Mouse (Mus musculus) cerebellum, postnatal 14 days (tissue): ENCODE data around the gene Usp15.
A peak's percentile ranks its signal among the peaks of the same experiment; 100 is the strongest.
"Not testable (repeated sequence)": the region's sequence is repeated elsewhere in the genome, so short reads cannot be mapped to it uniquely, and the experiment has no call there.

Source experiments
- DNase-seq, 2 experiments: peaks; one replicate each; pipeline ENCODE4 v3.0.0; 2021; ENCODE audit warnings: mixed read lengths in 2 of 2

Gene Usp15

DNA sequence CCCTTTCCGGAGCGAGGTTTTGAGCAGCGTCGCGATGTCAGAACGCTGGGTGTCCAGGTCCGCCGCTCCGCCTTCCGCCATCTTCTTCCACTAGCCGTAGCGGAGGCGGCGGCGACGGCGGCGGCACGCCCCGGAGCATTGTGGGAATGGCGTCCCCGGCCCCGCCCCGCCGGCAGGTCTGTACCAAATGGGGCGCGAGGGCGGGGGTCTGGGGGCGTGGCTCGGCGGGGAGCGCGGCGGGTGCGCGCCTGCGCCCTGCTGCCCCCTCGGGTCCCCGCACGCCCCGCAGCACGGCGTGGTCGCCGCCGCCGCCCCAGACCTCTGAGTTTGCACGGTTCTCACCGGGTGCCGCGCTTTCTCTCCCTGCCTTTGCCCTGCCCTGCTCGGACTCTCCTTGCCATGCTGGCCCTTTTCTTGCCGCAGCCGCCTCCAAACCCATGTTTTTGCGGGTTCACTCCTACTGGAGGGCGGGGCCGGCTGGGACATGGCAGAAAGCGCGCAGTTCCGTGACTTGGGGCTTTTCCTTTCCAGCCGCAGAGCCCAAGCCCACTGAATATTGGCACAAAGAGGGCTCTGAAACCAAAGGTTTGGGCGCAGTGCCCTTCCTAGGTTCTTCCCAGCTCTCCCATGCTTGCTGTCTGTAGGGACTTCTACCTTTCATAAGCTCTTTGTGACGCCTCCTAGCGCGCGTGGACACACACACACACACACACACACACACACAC, at the start of gene Usp15:
Gene Usp15, minus strand, starts transcription at position 161 of the 725 bp plus-strand sequence.
- DNase-seq, result peak; percentile 97

DNA sequence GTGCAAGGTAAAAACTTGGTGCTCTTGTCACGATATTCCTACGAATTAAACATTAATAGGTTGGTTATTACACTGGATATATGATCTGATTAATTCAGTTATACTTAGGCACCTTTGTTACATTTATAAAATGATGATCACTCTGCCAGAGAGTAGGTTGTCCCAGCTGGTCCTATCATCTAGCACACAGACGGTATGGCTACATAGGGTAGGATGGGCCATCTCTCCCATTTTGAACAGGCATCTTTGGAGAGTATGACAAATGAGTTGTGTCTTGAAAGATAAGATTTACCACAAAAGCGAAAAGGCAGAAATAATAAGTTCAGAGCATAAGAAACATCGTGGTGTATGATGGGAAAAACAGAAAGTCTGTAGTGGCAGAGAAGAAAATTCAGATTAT, 32.6 kb upstream of the Usp15 start:
- DNase-seq, result no peak

GRCm38 (mm10) chr10:123222785-123223184, 26.0 kb upstream of the Usp15 start:
- no peak for DNase-seq

DNA sequence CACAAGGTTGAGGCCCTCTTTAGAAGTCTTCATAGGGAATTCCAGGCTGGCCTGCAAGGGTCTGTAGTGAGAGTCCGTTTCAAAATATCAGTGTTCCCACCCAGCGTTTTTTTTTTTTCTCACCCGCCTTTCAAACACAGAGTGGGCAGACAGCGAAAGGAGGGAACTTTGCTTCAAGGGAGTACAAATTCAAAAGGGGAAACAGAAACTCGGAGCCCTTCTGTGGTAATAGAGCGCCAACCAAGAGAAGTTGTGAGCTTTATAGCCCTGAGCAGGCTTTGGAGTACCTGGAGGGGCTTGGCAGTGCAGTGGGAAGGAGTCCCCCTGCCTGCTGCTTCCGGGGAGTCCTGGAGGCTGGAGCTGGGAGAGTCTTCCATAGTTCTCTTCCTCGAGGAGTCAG, 12.7 kb upstream of the Usp15 start:
- DNase-seq, result no peak

- DNase-seq, result no peak
These were observed 11.5 kb upstream of the Usp15 start for GRCm38 (mm10) chr10:123208336-123208735.

GRCm38 (mm10) chr10:123206074-123206473, 9.3 kb upstream of the Usp15 start:
- DNase-seq, result no peak

DNA sequence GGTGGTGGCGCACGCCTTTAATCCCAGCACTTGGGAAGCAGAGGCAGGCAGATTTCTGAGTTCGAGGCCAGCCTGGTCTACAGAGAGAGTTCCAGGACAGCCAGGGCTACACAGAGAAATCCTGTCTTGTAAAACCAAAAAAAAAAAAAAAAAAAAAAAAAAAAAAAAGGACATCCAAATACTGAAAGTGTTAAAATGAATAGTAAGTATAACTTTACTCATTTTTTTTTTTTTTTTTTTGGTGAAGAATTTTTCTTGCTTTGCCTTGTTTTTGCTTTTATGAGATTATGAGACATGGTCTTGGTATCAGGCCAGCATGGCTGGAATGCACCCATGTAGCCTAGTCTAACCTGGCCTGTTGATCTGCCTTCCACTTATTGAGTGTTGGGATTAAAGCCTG, 8.6 kb upstream of the Usp15 start:
- not testable (repeated sequence) for DNase-seq

DNA sequence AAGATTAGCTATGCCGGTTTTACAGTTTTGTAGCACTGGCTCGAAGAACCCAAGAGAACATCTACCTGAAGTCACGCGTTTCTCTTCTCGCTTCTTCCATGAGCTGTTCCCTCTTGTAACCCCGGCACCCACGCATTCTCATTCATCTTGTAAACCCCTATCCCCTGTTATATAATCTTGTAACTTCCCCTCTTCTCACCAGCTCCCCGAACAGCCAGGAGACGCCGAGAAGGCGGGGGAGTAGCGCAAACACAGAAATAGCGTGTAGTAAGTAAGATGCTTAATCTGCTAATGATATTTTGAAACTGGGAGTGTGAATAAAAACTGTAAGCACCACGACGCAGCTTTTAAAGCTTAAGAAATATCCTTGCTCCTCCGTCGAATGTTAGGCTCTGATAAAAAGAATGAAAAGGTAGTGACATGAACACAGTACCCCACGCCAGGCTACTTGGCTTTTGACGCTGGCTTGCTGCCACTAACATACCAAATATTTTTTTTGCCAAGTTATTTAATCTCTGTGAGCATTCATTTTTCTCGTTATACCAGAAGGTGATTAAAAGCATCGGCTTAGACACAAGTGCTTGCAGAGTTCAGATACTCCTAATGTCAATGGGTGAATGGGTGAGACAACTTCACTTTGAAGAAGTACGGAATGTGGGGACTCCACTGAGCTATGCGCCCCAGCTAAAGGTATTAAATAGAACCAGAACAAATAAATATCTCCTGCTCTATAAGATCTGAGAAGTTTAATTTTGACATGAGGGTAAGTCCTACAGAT, 5.4 kb upstream of the Usp15 start:
- DNase-seq, result no peak

DNA sequence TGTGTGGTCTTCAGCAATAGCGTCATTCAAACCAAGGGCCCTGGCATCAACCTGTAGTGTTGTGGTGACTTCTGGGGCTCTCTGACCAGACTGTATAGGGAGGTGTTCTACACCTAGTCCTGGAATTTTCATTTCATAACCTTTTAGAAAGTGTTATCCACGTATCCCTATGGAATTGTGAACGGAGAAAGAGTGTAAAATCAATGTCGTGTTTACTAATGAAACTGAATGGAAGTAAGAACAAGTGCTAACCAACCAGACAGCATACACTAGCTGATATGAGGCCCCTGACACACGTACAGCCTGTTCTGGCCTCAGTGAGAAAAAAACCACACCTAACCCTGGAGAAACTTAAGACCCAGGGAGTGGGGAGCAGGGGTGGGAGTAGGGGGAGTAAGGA, 4.6 kb upstream of the Usp15 start:
- no peak for DNase-seq

- no peak for DNase-seq
These were observed 4.2 kb upstream of the Usp15 start for GRCm38 (mm10) chr10:123200996-123201395.

GRCm38 (mm10) chr10:123200320-123200659, 3.5 kb upstream of the Usp15 start:
- DNase-seq, result no peak

- DNase-seq, result no peak
These were observed 3.0 kb upstream of the Usp15 start for GRCm38 (mm10) chr10:123199615-123200319.

DNA sequence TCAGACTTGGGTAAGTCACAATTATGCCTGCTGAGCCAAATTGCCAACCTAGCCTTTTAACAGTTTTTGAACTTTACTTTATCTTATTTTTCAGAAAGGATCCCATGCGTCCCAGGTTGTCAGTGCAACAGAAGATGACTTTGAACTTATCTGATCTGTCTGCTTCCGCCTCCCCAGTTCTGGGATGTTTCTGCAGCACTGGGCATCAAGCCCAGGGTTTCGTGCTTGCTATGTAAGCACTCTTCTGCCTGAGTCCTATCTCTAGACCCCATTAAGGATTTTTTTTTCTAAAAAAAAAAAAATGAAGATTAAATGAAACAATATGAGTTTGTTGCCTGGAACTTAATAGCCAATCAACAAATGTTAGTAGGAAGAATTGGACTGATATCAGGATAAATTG, 2.3 kb upstream of the Usp15 start:
- no peak for DNase-seq

DNA sequence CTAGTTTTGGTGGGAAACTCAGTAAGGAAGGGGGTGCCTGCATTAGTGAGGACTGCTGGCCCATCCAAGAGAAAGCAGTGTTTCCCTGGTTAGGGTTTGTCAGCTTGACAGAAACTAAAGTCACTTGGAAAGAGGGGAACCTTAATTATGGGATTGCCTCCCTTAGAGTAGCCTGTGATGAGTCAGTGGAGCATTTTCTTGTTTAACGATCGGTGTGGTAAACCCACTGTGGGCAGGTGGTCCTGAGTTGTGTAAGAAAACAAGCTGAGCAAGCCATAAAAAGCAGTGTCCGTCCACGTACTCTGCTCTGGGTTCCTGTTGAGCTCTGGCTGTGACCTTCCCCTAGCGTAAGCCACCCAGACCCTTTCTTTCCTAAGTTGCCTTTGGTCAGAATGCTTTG, 1.4 kb upstream of the Usp15 start:
- DNase-seq, result no peak

DNA sequence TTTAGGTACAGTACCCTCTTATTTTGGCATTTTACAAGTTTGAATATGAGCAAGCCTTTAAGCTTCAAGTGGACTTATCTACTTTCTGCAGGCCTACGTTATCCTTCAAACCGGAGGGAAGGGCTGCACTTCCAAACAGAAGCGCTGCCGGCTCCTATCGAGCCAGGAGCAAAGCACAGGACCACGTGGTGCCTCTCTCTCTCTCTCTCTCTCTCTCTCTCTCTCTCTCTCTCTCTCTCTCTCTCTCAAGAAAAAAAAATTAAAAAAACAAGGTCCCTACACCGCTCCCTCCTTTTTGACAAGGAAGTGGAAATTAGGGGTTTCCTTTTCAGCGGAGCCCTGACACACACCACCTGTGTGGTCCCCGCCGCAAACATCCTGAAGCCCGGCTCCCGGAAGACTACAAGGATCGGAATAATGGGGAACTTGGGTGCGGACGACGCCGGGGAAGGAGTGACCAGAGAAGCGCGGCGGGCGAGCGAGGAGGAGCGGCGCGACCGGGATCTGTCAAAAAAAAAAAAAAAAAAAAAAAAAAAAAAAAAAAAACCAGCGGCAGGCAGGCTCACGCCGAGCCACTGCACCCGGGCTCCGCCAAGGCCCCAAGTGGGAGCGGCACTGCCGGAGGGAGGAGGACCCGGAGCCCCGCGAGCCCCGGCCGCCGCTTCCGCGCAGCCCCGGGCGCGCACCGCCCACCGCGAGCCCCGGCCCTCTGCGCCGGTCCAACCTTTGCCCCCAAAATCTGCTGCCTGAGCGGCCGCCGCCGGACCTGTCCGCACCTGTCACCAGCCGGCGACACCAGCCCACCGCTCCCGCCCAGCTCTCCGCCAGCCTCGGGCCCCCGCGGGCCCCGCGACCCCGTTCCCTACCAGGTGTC, 597 bp downstream of the Usp15 start:
- DNase-seq, result peak in 1 of 2 experiments; percentile 55

DNA sequence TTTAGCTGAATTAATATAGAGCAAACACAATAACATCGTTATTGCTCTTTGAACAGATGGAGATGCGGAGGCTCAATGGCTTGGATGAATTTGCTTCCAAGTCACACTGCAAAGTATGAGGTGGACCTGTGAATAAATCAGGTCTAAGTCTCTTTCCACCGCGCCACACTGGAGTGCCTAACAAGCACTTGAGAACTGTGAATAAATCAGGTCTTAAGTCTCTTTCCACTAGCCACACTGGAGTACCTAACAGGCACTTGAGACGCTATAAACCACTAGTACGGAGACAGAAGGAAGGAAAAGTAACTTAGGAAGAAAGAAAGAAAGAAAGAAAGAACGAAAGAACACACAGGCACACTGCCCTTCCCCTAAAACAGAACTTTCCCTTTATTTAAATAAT, 1.3 kb downstream of the Usp15 start:
- no peak for DNase-seq

GRCm38 (mm10) chr10:123191038-123191437, 5.8 kb downstream of the Usp15 start:
- DNase-seq, result no peak

DNA sequence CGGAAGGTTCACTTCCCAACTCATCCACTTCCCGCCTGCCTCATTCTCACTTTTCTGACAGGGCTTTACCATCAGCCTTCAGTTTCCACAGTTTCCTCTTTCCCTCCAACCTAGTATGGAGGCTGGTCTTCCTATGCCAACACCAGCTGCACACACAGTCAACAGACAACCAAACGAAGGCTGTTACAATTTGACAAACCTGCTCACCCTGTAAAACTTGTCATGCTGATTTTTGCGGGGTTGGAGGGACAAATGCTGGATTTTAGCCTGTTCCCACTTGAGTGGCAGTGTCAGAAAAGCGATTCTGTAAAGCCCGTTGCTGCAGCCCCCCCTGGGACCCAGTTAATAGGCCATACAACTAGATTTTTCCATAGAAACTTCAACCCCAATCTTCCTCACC, 9.5 kb downstream of the Usp15 start:
- no peak for DNase-seq

DNA sequence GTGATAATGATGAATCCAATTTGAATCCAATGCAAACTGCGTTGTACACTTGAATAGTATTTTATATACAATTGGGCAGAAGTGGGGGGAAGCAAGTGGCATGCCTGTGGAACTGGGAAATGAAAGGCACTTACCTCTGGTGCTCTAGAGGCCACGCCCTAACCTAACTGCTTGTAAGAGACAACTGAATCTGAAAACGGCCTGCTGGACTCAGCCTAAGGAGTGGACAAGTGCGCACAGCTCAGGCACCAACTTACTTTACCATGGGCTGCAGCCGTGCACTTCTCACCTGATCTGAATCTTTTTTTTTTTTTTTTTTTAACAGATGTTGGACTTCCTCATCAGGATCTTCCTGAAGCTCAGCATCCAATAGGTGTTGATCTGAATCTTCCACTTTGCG, 10.9 kb downstream of the Usp15 start:
- DNase-seq, result no peak

DNA sequence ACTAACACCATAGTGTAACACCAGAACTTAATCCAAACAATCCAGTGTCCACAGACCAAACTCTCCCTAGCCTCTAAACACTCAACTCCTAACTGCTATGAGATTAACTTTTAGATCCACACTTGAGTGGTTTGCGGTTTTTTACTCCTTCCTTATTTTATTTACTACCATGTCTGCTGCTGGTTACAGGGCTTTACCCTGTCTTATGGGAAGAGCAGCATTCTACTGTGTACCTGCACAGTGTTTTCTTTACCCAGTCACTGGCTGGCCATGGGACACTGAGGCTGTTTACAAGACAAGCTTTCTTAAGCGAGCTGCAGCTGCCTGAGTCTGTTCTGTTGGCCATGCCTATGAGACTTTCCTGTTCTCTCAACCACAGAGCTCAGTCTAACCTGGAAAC, 13.1 kb downstream of the Usp15 start:
- DNase-seq, result no peak

DNA sequence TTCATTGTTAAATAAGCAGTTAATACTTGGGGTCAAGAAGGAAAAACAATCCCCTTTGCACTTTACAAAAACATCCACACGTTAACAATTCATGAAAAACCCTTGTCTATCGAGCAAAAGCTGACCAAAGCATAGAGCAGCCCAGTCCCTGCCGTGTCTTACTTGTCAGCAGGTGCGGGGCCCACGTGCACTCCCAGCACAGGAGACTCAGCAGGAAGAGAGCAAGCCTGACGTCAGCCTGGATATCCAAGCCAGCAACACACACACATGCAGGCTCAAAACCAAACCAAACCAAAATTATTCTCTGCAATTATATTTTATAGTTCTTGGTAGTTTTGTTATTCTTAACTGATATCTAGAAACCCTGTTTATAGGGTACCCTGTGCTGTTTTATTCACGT, 13.6 kb downstream of the Usp15 start:
- peak; percentile 69 to 74 for DNase-seq

GRCm38 (mm10) chr10:123182391-123182790, 14.4 kb downstream of the Usp15 start:
- no peak for DNase-seq

DNA sequence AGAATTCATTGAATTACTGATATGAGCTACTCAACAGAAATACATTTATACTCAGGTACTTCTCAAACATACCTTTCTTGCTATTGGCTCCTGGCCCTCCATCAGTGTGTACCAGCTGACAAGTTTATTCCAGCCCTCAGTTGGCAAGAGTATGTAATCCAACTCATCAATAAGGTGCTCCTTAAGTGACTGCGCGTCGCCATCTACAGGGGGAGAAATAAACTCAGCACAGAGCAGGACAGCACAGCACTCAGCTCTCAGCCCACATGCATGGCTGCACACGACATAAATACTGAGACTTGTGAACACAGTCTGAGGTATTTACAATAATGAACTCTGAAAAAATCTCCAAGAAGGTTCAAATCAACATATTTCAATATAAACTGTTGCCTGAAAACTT, 21.0 kb downstream of the Usp15 start:
- no peak for DNase-seq
